Mouse (Mus musculus) CH12F3 (cell line): ENCODE results near the gene Gm20388.

Source experiments
- in situ Hi-C: fragments of 300-500 bp; cut with MboI; formaldehyde crosslinking; loops from 2 replicates; pipeline ENCODE4 v1.14.3; 2020; ENCODE audit warnings: low sequenced_read_pairs

The Gm20388 gene

DNA sequence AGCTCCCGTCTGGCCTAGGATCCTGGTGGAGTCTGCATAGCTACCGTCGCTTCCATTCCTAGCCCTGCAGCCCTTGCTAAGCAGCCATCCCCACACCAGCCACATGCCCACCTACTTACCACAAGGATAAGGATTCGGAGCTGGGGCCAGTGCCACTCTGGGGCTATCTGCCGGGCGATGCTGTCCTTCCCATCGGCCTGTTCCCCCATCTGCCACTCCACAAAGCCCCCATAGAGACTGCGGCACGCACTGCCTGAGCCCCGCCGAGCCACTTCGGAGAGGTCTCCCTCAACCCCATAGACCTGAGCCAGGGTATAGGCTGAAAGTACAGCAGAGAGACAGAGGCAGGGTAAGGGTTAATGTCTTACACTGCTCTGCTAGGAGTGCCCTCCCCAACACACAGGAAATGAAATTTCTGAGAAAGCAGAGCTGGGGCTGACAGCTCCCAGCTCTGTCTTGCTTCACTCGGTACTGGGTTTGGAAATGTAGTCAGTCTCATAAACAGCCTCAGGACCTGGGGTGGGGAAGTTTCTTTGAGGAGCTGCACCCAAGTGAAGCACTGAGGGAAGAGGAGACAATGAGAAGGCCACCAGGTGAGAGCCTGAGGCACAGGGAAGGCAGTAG, 2527.2 kb downstream of the Gm20388 start:
- in situ Hi-C loops: no loop called here

DNA sequence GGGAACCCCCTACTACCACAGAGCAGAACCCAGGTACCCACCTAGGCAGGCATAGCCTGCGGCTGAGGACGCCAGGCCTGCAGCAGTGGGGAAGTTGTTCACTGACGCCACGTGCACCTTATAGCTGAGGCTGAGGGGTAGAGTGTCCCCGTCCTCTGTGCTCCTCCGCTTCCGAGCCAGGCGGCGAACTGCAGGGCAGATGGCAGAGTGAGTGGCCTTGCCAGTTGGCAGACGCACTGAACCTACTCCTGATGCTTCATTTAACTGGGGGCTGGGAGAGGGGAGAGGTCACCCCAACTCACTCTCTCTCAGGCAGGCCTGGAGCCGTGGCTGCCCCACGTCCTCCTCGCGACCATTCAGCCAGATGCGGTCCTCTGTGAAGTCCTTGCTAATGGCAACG, 2528.7 kb downstream of the Gm20388 start:
- in situ Hi-C loops: no loop called here

DNA sequence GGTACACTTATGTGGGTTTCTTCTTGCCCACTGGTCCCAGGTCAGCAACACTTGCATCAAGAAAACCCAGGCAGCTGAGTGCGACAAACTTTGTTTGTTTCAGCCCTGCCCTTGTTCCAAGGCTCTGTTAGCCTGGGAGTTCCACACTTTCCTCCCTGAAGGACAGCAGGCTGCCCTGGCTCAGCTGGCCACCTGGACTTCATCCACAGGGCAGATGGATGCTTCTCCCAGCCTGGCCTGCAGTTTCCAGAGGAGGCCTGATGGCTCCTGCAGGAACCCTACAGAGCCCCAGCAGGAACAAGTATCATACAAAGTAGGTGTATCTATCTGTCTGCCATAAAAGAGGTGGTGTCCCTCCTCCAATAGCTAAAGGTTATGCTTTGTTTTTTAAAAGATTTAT, 2530.7 kb downstream of the Gm20388 start:
- in situ Hi-C loops: no loop called here

DNA sequence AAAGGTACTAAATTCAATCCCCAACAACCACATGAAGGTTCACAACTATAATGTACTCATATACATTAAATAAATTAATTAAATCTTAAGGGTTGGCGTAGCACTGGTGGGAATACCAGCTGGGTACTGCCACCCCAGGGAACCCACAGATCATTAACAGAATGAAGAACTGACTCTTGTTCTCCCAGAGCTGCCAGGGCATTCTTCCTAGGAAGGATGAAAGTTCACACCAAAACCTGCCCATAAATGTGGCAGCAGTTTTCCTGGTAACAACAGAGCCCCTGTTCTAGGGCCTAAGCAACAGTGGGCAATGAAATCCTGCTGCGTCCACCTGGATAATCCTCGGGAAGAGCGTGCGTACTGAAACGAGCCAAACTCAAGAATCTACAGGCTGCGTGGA, 2531.7 kb downstream of the Gm20388 start:
- in situ Hi-C loops: no loop called here

DNA sequence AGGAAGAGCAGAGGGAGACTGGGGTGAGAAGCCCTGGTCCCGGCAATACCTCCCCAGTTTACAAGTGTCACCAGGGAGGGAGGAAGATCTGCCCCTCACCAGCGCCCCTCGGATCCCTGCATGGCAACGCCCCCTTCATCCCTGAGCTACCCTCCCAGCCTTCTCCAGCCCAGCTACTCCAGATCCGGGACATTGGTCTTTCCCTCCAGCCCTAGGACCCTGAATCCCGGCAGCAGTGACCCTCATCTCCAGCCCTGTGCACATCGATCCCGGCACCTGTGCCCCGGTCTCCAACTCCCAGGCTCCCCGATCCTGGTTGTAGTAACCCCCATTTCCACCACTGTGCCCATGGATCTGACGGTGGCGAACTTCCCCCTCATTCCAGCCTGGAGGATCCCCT, 2532.1 kb downstream of the Gm20388 start:
- in situ Hi-C loops: no loop called here

DNA sequence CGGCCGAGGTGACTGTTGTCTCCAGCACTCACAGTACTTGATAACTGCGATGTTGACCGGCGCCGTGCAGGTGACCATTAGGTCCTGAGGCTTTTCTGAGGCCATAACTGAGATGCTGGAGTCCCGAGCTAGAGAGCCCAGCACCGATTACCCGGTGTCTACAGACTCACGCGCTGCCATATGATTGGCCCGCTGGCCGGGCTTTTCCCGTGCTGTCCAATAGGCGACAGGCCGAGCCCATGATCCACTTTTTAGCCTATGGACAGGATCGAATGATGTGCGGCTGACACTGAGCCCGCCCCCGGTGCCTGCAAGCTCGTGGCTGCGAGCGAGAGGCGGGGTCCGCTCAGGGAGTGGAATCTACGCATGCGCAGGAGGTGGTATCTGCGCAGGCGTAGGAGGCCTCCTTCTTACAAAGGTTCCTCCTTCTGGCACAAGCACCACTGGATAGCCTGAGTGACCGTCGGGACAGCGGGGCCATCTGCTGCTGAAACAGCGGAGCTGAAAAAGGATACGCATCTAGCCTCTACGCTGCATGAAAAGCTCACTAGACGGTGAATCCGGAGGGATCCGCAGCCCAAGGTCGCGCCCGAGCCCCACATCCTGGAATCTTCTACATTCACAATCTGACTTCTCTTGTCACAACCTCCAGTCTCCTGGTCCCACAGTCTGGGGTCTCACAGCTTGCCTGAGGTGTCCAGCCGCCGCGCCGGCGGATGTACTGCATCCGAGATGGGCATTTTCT, 2532.8 kb downstream of the Gm20388 start, which contains the start of gene Mvd:
Mvd (minus strand) TSS at position 161 of the 745 bp plus-strand sequence.
- in situ Hi-C loops: no loop called here

DNA sequence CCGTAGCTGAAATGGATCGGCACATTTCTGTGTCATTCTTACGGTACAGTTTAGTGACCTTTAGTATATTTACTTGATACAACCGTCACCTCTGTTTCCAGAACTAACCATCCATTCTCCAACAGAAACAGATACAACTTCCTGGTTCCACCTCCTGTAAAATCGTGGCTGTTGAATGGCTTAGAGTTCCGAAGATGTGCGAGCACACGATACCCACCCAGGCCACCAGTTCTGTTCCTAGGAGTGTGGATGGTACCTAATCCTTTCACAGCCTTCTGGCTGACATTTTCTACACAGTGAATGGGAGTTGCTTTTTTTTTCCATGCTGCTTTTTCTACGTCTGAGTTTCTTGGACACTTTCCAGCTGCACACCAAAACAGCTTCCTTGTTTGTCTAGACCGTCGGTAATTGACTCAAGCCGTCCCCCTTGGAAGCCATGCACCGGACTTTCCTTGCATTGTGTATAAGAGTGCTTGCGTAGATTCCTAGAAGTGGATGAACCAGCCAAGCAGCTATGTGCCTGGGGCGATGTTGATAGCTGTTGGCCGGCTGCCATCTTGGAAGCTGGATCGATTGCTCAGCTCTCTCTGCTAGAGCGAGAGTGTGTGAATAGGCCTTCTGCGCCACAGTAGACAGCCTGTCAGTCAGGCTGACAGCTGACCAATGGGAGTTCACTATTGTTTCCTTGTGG, 2533.6 kb downstream of the Gm20388 start:
- in situ Hi-C loops: no loop called here

DNA sequence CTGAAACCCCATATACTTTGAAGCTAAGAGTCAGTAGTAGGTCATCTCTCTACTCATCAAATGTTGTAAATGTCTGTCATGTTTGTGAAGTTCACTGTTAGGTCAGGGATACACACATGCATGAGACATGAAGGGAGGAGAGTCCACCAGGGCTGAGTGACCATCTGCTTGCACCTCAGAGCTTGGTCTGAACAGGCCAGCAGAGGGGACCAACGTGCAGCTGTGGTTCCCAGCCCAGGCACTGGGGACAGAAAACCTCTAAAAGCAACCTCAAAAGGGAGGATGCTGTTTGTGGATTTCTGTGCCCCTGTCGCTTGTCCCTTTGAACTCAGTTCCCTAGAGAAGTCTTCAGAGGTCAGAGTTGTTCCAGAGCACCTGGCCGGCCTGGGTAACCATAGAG, 2534.6 kb downstream of the Gm20388 start:
- in situ Hi-C loops: no loop called here

DNA sequence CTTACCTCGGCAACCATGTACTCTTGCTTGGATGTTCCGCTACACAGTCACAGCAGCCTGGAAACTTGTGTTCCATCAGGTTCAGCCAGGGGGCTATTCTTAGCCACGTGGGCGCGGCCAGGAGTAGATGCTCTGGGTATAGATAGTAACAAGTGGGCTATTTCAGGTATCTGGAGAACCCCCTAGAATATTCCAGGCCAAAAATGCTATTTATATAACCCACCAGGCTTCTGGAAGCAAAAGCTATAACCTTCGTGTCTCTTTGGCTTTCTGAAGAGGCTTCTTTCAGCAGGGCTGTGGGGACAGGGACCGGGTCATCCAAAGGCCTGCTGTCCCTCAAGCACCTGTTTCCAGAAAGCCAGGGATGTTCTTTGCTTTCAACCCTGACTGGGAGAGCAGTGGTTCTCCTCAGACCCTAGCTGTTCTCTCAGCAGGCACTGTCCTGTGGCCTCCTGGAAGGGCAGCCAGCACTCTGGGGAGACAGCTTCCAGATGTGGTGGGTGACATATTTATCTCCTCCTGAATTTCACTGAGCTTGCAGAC, 2540.6 kb downstream of the Gm20388 start:
- in situ Hi-C loops: no loop called here

DNA sequence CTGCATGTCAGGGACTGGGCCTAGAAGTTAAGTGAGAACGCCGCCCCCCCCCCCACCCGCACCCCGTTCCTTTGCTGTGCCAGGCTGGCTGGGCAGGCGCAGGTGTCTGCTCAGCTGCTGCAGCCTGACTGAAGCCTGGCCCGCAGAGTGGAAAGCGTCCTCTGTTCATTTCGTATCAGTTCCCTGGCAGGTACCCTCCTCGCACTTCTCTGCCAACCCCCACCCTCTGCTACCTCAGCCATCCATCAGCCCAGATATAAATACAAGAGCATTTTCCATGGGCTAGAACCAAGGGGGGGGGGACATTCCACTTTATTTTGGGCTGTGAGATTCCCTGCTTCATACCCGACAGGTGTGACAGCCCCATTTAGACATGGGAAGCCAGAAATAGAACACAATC, 2541.5 kb downstream of the Gm20388 start:
- in situ Hi-C loops: no loop called here

DNA sequence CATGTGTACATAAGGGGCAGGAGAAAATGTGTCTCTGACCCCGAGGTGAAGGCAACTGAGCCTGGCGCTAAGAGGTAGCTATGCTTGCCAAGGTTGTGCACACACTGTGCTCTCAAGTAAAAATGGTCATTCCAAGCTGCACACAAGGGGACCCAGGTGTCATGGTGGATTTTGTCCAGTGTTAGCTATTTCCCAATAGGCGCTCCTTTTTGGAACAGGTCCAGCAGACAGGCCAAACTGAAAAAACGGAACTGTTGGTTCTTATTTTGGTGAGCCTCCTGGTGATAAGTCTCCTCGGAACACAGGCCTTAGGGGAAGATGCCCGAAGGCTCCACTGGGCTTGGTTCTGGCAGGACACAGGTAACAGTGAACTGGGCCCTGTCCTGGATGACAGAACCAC, 2543.8 kb downstream of the Gm20388 start:
- in situ Hi-C loops: no loop called here

DNA sequence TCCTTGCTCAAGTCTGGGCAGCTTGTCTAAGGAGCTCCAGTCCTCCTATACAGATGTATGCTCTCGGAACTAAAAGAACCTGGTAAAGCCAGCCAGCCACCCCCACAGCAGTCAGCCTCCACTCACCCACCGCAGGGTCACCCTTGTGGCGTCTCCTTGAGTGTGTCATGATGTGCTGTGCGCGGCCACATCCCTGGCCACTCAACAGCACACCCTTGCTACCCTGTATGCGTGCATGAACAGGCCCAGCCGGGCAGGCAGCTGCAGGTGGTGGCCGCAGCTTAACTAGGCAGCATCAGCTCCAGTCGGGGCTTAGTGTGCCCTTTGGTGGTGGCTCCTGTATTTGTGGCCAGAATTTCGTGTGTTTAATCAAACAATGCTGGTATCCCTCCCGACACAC, 2546.5 kb downstream of the Gm20388 start:
- in situ Hi-C loops: no loop called here

DNA sequence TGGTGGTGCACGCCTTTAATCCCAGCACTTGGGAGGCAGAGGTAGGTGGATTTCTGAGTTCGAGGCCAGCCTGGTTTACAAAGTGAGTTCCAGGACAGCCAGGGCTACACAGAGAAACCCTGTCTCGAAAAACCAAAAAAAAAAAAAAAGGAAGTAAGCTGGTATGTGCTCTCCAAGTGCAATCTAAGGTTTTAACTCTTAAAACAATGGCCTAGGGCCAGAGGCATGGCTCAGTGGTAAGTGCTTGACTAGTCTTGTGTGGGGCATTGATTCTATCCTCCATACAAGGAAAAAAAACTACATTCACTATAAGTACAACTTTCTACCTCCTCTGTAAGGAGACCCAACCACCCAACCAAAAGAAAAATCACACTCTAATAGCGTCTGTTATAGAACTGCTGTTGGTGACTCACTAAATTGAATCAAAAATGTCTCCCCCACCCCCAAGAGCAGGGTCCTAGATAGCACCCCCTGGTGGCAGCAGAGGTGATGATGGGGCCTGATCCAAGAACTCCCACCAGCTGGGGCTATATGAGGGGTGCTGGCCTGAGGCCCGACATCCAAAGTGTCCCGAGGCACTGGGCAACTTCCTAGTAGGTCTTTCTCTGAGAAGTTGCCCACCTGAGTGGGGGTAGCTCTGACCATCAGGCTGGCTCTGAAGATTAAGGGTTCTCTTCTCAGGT, 2548.7 kb downstream of the Gm20388 start:
- in situ Hi-C loops: no loop called here

DNA sequence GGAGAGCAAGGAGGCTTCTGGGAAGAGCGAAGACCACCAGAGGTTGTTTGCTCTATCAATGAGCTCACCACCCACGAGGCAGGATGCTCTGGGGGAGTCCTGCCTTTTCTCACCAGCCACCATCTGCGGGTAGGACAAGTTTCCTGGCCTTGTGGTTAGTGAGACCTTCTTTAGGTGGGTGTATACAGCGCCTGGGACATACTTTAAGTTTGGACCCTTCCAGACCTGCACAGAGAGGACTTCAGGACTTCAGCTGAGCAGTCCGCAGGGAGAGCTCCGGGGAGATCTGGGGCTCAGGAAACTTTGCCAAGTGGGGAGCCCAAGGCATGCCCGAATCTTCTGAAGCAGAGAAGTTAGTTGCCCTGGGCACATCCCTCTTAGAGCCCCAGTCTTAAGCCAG, 2549.3 kb downstream of the Gm20388 start:
- in situ Hi-C loops: no loop called here

DNA sequence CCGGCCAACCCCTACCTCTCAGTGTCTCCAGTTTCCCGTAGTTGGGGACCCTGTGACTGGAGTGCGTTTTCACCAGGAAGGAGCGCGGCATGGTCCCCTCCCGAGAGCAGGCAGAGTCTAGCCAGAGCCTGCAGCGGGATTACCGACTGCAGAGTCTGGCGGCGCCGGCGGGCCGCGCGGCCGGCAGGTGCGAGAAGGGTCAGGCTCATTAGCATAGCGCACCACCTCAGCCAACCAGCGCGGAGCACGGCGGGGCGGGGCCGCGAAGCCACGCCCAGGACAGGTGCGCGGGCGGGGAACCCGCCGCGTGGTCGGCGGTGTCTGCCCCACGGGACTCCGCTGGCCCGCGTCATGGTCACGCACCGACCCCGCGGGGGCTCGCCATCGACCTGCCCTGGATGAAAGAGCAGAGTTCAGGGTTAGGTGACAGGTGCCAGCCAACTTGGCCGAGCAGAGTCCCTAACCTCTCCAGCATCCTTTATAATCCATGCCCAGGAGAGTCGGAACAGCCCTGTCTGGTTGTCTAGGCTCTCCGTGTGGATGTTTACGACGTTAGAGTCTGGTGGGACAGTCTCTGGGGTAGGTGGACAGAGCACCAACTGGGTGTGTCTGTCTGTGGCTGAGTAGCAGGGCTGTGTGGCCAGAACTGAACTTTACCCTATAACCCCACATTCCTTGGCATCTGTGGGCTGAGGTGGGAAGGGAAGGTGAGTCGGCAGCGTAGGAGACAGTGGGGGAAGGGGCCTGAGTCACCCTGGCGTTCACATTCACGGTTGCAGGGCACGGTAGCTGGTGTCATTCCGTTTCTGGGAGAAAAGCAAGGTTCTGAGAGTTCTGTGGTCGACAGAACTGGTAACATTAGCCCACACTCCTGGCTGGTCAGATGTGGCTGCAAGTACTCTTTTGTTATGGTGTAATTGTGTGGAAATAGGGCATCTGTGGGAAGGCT, 2550.2 kb downstream of the Gm20388 start, which contains the start of gene Snai3:
Snai3 (minus strand) TSS at position 210 of the 949 bp plus-strand sequence.
- in situ Hi-C loops: no loop called here

DNA sequence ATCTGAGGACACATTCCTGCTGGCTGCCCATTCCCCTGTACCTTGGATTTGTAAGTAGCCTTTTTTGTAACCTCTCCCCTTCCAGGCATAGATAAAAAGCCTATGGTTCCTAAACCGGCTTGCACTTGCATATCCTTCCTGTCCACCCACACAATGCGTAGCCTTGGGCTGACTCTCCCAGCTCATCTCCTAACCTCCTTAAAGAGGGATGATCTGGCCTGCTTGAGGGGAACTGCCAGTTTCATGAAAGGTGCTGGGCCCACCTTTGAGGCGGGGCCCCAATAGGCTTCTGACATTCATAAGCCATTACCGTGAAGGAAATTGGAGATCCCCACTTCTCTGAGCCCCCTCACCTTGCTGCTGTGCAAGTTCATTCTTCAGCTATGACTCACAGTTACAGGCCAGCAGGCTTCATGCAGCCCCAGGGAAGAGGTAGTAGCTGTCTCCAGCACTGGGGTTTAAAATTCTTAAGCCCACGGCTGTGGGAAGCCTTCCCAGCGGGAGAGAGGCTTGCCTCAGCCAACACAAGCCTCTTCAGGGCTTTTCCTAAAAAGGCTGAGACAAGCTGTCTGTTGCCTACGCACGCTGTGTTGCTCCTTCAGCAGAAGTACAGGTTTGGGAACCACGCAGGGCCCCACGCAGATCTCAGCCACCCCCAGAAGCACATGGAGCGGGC, 2551.0 kb downstream of the Gm20388 start:
- in situ Hi-C loops: no loop called here

DNA sequence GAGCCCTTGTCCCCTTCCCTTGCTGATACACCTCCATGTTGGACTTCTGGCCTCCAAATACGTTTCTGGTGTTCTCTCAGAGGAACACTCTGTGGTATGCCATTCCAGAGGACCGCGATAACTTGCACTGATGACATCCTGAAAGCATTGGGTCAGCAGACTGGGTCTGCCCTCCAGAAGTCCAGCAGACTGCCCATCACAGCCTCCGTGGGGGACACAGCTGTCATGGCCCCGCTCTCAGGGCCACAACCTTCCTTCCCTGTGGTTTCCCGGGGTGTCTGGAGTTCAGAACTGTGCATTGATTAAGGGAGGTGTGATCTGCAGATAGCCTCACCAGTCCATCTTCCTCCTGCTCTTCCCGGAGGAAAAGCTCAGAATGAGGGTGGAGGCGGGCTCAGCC, 2551.9 kb downstream of the Gm20388 start:
- in situ Hi-C loops: no loop called here

DNA sequence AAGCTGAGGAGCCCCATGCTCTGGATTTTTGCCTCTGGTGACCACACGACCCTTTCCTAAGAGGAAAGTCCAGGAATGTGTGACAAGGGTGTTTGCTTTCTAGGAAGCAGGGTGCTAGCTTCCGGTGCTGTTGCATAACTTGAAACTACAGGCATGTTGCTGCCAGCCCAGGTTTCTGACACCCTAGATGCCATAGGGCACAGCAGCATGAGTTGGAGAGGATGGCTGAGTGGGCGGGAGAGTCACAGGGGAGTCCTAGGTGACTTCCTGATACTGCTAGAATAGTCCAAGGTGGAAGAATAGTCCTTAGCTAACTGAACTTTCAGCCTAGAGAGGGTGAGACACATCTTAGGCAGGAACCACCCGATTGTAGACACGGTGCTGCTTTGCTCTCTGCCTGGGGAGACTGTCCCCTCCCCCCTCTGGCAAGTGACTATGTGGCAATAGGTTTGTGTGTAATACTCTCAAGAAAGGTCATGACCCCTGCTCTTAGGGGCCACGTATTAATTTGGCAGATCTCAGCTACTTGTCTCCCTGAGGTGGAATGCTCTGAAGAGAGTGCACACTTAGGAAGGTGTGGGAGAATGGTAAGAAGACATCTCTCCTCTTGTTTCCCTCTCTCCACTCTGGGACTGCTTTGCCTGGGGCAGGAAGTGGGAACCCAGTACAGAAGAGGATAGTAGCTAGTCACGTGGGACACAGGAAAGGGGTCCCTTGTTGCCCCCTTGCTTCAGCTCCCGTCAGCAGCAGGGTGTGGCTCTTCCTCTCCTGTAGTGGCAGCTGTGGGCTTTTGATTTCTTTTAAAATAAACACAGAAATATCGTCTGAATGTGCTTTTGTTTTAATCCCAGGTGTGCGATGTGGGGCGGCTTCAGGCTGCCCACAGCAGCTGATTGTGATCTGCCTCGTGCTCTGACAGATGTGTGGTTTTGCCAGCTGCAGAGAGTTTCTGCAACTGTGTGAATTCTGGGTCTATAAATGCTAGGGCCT, 2553.3 kb downstream of the Gm20388 start:
- in situ Hi-C loops: no loop called here
